ENCODE assay signal across 8 mouse cellular contexts in the genomic region with DNA sequence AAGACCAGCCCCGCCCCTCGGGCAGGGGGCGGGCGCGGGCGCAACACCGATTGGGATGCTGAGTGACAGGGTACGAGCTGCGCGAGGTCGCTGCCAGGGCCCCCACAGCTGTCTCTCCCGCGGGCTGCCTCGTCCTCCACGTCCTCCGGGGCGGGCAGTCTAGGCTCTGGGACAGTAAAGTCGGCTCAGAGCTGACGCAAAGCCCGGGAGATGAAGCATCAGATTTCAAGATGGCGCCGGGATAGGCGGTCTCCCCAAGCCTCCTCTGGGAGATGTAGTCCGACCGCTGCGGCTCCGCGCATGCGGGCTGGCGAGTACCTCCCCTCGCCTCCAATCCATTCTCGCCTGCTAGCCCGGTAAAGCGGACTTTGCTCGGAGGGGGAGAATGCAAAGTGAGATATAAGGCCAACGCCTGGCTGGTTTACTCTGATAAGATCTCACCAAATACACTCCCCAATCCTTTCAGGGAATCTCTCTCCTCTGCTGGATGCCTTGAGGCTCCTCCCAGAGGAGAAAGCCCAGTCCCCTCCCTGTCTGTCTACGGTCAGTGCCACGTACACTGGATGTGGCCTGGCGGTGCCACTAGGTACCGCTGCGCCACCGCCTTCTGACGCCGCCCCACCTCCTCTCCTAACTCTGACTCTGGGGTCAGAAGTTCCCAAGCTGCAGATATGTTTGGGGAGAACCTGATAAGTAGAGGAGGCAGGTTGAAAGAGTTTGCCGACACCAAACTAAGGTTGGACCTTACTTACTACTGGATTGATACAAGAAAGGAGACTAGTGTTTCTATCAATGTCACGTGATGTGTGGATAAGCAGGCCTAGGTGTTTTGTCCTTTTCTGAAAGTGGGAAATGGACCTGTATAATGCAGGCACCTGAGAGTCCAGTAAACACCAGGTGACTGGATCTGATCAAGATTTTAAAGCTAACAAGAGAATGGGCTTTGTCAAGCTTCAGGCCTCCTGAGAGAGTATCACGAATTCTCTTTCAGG.
DNase-seq lines count a peak whose midpoint lies in the region; TF ChIP-seq lines count a peak whose summit lies in the region.

No protein-coding gene starts in this region.

- TF ChIP-seq POLR2A in cortical plate, adult 2 months (IDR thresholded peaks at IDR 0.05; ENCODE audit: extremely low read depth, insufficient read depth, low read length) = no peak; the same call in none of the 2 replicates

- peaks cover 18% of the 10 kb centered on the region for H3K27me3 ChIP-seq in megakaryocyte, embryonic 14.5 days (replicated peaks)

- peak overlapping the region; percentile 68 for H3K4me3 ChIP-seq in cortical plate, adult 2 months (ENCODE audit: insufficient read depth, low read length)
- peak overlapping the region; percentile 97 for H3K4me3 ChIP-seq in megakaryocyte, embryonic 14.5 days (replicated peaks)

- H3K4me1 ChIP-seq in cortical plate, adult 2 months (ENCODE audit: control insufficient read depth, insufficient read depth, low read length) = peaks cover 5% of the 10 kb centered on the region; the same call in 1 of the 2 replicates
- peaks cover 22% of the 10 kb centered on the region for H3K4me1 ChIP-seq in megakaryocyte, embryonic 14.5 days

- no peaks in the 10 kb centered on the region for H3K36me3 ChIP-seq in megakaryocyte, embryonic 14.5 days (replicated peaks; ENCODE audit: low read length)

- DNase-seq in ZHBTc4 (ENCODE audit: low read depth, low spot score) = peak; percentile 97
- DNase-seq in gastrocnemius, adult 8-10 months (ENCODE audit: low spot score in 2 of 2) = peak; percentile 90 to 93
- peak; percentile 86 for DNase-seq in hindlimb bud, embryonic 11.5 days (ENCODE audit: extremely low spot score, low read depth, low spot score)
- DNase-seq in left cerebral cortex, adult 8-10 months (ENCODE audit: low spot score in 2 of 2) = peak; percentile 88 to 93
- peak; percentile 95 for DNase-seq in right cerebral cortex, postnatal 10 days (ENCODE audit: low spot score in 2 of 2)
- DNase-seq in urinary bladder, postnatal 25 days (ENCODE audit: low spot score) = peak; percentile 85

- peak; percentile 12; the same call in 1 of the 2 replicates for TF ChIP-seq CTCF in cortical plate, adult 2 months (IDR thresholded peaks at IDR 0.05; ENCODE audit: extremely low read depth, insufficient read depth, low read length)

- H3K27ac ChIP-seq in cortical plate, adult 2 months (ENCODE audit: insufficient read depth, low read length) = peak overlapping the region; percentile 85

- H3K9me3 ChIP-seq in megakaryocyte, embryonic 14.5 days = no peaks in the 10 kb centered on the region

Comparison
In these comparisons a context has a peak if more than half of its experiments do, and no peak if none do; other contexts are left out.
1. Peak in every context shown above with its lines: DNase-seq, H3K4me3 ChIP-seq and H3K27ac ChIP-seq.